Mouse (Mus musculus) kidney, embryonic 14.5 days (tissue): ENCODE data around the gene Abcf3. TPM values are rescaled to one million over a fixed set of nuclear protein-coding genes. Genes with fewer than 3 reads are reported as not detected.

Experiments
- ATAC-seq: fragments of 200-750 bp; cut with Nextera tagmentation; 2 replicates; pipeline ENCODE4 v1.8.0; 2017; ENCODE audit warnings: moderate number of reproducible peaks, mild to moderate bottlenecking, moderate TSS enrichment, moderate library complexity; ENCODE audit not compliant: low FRiP score, low TSS enrichment
- H3K27ac ChIP-seq: fragments of 300-500 bp; sonication (generic); 2 replicates; pipeline ENCODE4 v1.5.1; 2014; ENCODE audit warnings: low read depth, mild to moderate bottlenecking, low read length, moderate library complexity, mixed read lengths
- H3K27me3 ChIP-seq: fragments of 300-500 bp; sonication (generic); 2 replicates; pipeline ENCODE4 v1.6.1; 2014; ENCODE audit warnings: mild to moderate bottlenecking, low read length; ENCODE audit not compliant: control insufficient read depth, insufficient read depth
- H3K36me3 ChIP-seq: fragments of 300-500 bp; sonication (generic); 2 replicates; pipeline ENCODE4 v1.6.1; 2014; ENCODE audit warnings: low read length, mixed read lengths; ENCODE audit not compliant: control insufficient read depth, insufficient read depth
- H3K4me1 ChIP-seq: fragments of 300-500 bp; sonication (generic); 2 replicates; pipeline ENCODE4 v1.6.1; 2014; ENCODE audit warnings: low read length, mixed read lengths; ENCODE audit not compliant: control insufficient read depth, insufficient read depth
- H3K4me2 ChIP-seq: fragments of 300-500 bp; sonication (generic); replicated peaks from 2 replicates; pipeline ENCODE4 v1.6.1; 2014; ENCODE audit warnings: low read depth, mild to moderate bottlenecking, low read length
- H3K4me3 ChIP-seq: fragments of 300-500 bp; sonication (generic); 2 replicates; pipeline ENCODE4 v1.5.1; 2014; ENCODE audit warnings: mild to moderate bottlenecking, low read length
- H3K9ac ChIP-seq: fragments of 300-500 bp; sonication (generic); 2 replicates; pipeline ENCODE4 v1.6.1; 2014; ENCODE audit warnings: low read depth, mild to moderate bottlenecking, low read length, moderate library complexity
- H3K9me3 ChIP-seq: fragments of 300-500 bp; sonication (generic); 2 replicates; pipeline ENCODE4 v1.6.1; 2016; ENCODE audit warnings: low read length; ENCODE audit not compliant: control insufficient read depth
- whole genome bisulfite sequencing: fragments of 180-500 bp; shearing (Covaris S2); extraction: QIAGEN DNeasy Blood & Tissue Kit; methylation state at CpG from one replicate; pipeline ENCODE4 v1.1.7; 2014; 5-methylcytosine and 5-hydroxymethylcytosine counted together
- polyA plus RNA-seq: library from polyadenylated mRNA; unstranded; fragments of >200 nt; fragmentation: Nextera tagmentation; extraction: Ambion mirVana; gene quantifications from 2 replicates; pipeline ENCODE4 v1.2.1, GENCODE M21; 2014

Gene Abcf3
- polyA plus RNA-seq, 1 experiment from 2014 or later: 44.5 TPM

- no peaks in the 10 kb centered on the region for H3K9me3 ChIP-seq
- peaks cover 9% of the 10 kb centered on the region for H3K4me1 ChIP-seq
- 0% methylated on average over 6 of the region's 6 CpGs for WGBS
- H3K9ac ChIP-seq: peak overlapping the region; percentile 96
- peaks cover 19% of the 10 kb centered on the region; the same call in 1 of the 2 replicates for H3K36me3 ChIP-seq
- H3K27ac ChIP-seq: peak overlapping the region; percentile 90
- peak; percentile 38 for ATAC-seq
- H3K4me3 ChIP-seq: peak overlapping the region; percentile 83
- H3K27me3 ChIP-seq: no peaks in the 10 kb centered on the region
- H3K4me2 ChIP-seq: peak overlapping the region; percentile 77
These were observed 30.5 kb upstream of the Abcf3 start for GRCm38 (mm10) chr16:20517701-20518374.

DNA sequence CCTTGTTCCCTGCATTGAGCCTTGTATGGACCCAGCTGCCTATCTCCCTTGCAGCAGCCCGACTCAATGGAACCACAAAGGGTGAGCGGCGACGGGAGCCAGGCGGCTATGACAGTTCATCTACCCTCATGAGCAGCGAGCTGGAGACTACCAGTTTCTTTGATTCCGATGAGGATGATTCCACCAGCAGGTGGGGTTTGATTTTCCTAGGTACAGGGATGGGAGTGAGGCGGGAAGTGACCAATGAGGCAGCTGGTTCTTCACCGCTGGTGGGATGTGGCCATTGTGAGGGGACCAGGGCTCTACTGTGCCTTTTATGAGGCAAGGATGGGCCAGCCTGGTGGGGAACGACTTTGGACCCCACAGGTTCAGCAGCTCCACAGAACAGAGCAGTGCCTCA, 24.5 kb upstream of the Abcf3 start:
- Histone ChIP-seq H3K36me3 (peaks cover 78% of the 10 kb centered on the region), H3K4me2 (no peak overlapping the region), H3K27ac (no peak overlapping the region), H3K27me3 (no peaks in the 10 kb centered on the region), H3K9me3 (no peaks in the 10 kb centered on the region), H3K4me3 (no peak overlapping the region), H3K9ac (no peak overlapping the region), H3K4me1 (peaks cover under 1% of the 10 kb centered on the region; the same call in 1 of the 2 replicates)
- ATAC-seq: no peak; the same call in 1 of the 2 replicates
- WGBS: 88% methylated on average over 10 of the region's 10 CpGs

GRCm38 (mm10) chr16:20528779-20529178, 19.6 kb upstream of the Abcf3 start:
- Histone ChIP-seq H3K4me3 (no peak overlapping the region), H3K9me3 (no peaks in the 10 kb centered on the region), H3K27me3 (no peaks in the 10 kb centered on the region), H3K9ac (no peak overlapping the region), H3K4me1 (no peaks in the 10 kb centered on the region), H3K27ac (no peak overlapping the region), H3K4me2 (no peak overlapping the region), H3K36me3 (peaks cover 90% of the 10 kb centered on the region)
- ATAC-seq: no peak
- WGBS: 97% methylated on average over 5 of the region's 5 CpGs

GRCm38 (mm10) chr16:20529375-20529774, 19.0 kb upstream of the Abcf3 start:
- Histone ChIP-seq H3K4me2 (no peak overlapping the region), H3K4me1 (no peaks in the 10 kb centered on the region), H3K9me3 (no peaks in the 10 kb centered on the region), H3K4me3 (no peak overlapping the region), H3K36me3 (peaks cover 84% of the 10 kb centered on the region), H3K27ac (no peak overlapping the region), H3K9ac (no peak overlapping the region), H3K27me3 (no peaks in the 10 kb centered on the region)
- no peak for ATAC-seq
- WGBS: 75% methylated on average over 1 of the region's 1 CpGs

GRCm38 (mm10) chr16:20530941-20531340, 17.4 kb upstream of the Abcf3 start:
- 97% methylated on average over 20 of the region's 20 CpGs for WGBS
- no peak overlapping the region for H3K9ac ChIP-seq
- H3K27me3 ChIP-seq: no peaks in the 10 kb centered on the region
- no peak overlapping the region for H3K4me2 ChIP-seq
- H3K4me3 ChIP-seq: no peak overlapping the region
- no peak overlapping the region for H3K27ac ChIP-seq
- peaks cover 70% of the 10 kb centered on the region for H3K36me3 ChIP-seq
- no peaks in the 10 kb centered on the region for H3K9me3 ChIP-seq
- no peak for ATAC-seq
- H3K4me1 ChIP-seq: no peaks in the 10 kb centered on the region

DNA sequence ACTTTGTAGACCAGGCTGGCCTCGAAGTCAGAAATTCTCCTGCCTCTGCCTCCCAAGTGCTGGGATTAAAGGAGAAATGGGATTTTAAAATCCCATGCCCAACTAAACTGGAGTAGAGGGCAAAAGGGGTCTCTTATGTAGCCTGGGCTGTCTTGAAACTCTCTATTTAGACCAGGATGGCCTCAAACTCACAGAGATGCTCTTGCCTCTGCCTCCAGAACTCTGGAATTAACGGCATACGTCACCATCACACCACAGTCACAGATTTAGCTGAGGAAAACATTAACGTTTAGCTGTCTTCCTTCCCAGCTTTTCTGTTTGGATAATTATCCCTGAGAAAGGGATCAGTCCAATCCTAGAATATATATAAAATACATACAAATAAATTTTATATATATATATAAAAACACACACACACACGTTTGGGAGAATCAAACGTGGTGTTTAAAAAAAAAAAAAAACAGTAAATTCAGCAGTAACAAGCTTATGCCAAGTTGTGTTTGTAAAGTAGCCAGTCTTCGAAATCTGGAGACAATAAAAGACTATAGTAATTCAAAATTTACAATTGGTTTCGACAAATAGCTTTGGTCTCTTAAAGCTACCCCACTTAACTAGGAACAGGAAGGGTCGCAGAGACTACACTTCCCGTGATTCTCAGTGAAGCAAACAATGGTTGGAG, 13.6 kb upstream of the Abcf3 start:
- H3K9me3 ChIP-seq: no peaks in the 10 kb centered on the region
- 0 out of 2 replicates have a peak overlapping the region, but pooled peaks have one; percentile 19 for H3K4me2 ChIP-seq
- H3K4me1 ChIP-seq: peaks cover 22% of the 10 kb centered on the region
- no peak for ATAC-seq
- H3K9ac ChIP-seq: no peak overlapping the region
- H3K27ac ChIP-seq: no peak overlapping the region
- 48% methylated on average over 10 of the region's 10 CpGs for WGBS
- no peak overlapping the region for H3K4me3 ChIP-seq
- no peaks in the 10 kb centered on the region for H3K27me3 ChIP-seq
- peaks cover 56% of the 10 kb centered on the region for H3K36me3 ChIP-seq

GRCm38 (mm10) chr16:20535296-20536080, 12.9 kb upstream of the Abcf3 start, which contains the start of gene Ap2m1:
Ap2m1 (plus strand) TSS chr16:20535478.
- Histone ChIP-seq H3K4me1 (peaks cover 22% of the 10 kb centered on the region), H3K4me3 (peak within 1 kb of the TSS; percentile 78), H3K9ac (peak within 1 kb of the TSS; percentile 81), H3K4me2 (peak within 1 kb of the TSS; percentile 76), H3K9me3 (no peaks in the 10 kb centered on the region), H3K27ac (peak within 1 kb of the TSS; percentile 72), H3K36me3 (peaks cover 56% of the 10 kb centered on the region), H3K27me3 (no peaks in the 10 kb centered on the region)
- ATAC-seq: peak; percentile 97
- under 1% methylated on average over 52 of the region's 52 CpGs for WGBS

- peak overlapping the region; percentile 26; the same call in 1 of the 2 replicates for H3K27ac ChIP-seq
- no peaks in the 10 kb centered on the region for H3K9me3 ChIP-seq
- peak overlapping the region; percentile 78 for H3K4me3 ChIP-seq
- no peak for ATAC-seq
- H3K36me3 ChIP-seq: peaks cover 56% of the 10 kb centered on the region
- peaks cover 22% of the 10 kb centered on the region for H3K4me1 ChIP-seq
- 33% methylated on average over 9 of the region's 9 CpGs for WGBS
- peak overlapping the region; percentile 81 for H3K9ac ChIP-seq
- H3K27me3 ChIP-seq: no peaks in the 10 kb centered on the region
- peak overlapping the region; percentile 76 for H3K4me2 ChIP-seq
These were observed 12.2 kb upstream of the Abcf3 start for GRCm38 (mm10) chr16:20536081-20536665.
